Mouse (Mus musculus) MEL-GATA-1-ER (cell line): Measurements from ENCODE around the gene Lrrc18.

ENCODE experiments used
- DNase-seq: peaks from one replicate; pipeline ENCODE4 v3.0.0-alpha.2; 2012; ENCODE audit warnings: low read depth; ENCODE audit errors: extremely low read depth

The Lrrc18 gene

DNA sequence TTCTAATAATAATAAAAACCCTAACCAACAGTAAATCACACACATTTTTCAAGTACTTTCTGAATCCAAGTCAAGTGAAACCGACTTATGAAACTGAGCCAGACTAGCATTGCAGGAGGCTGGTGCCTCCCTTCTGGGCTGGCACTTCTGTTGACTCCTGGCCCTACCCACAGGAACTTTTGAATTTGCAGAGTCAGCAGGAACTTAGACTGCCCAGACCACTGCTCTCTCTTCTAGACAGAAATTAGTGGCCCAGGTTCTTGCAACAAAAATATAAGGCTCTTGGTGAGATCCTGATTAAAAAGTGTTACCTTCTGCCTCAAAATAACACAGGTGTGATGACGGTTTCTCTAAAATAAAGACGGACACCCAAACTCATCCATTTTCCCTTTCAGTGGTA is 54.0 kb downstream of the Lrrc18 start:
- DNase-seq, result no peak

DNA sequence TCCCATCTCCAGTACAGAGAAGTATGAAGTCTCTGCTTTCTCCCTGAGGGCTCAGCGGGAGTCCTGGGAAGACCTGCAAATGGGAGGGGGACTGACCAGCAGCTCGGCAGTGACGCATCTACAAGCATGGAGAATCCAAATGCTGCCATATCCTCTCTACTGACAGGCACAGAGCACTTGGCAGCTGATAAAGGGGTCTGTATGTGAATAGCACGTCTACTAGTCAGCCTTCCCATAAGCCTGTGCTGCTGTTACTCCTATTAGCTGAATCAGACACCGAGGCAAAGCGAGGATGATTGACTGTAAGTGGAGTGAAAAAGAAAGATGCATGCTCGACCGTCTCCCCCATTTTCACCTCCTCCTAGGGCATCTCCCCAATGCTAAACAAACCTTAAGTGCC is 62.3 kb downstream of the Lrrc18 start:
- no peak for DNase-seq

DNA sequence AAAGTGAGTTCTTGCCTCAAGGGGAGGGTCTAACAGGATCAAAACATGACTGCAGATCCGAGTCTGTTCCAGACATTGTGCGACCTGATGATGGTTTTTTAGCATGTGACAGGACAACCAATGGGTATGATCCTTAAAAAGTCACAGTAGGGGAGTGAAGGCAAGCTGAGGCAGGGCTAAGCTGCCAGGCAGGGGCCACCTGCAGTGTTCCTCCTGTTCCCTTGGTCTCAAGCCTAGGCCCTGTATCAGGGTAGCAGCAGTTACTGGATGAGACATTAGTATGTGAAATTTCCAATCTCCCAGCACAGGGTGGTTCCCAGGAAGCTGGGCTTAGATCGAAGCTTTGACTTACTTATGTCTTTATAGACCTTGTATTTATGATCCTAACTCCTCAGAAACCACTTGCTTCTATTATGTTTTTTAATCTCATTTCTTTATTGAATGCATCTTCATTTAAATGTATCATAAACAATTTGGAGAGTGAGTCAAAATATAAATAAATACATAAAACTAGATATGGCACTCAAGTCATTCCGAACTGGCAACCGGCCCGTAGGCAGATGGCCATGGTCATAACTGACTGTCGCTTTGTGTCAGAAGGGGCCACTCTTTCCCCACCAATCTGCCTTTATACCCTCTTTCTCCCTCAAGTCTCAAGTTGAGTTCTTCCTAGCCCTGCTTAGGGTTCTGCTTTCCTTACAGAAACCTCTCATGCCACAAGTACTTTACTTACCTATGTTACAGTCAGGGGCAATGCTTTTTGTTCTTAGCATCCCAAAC is 67.9 kb downstream of the Lrrc18 start:
- DNase-seq, result no peak

DNA sequence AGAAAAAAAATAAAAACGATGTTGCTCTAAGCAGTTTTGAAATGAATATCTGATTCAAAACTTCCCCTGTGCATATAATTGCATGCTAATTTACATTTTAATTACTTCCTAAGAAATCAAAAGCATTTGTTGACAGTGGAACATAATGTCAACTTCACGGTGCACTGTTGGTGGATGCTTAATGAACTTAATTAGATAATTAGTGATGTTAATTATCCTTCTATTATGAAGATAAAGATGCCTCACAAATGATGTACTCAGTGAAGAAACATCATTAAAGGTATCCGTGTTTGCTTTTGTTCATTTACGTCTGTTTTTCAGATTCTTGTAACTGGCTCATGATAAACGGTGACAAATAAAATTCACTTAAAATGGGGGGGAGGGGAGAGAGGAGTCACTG is 71.8 kb downstream of the Lrrc18 start:
- no peak for DNase-seq
